Mouse (Mus musculus) liver, embryonic 14.5 days (tissue): ENCODE measurements around the gene Ift27.

Source experiments
- CTCF ChIP-seq: IDR thresholded peaks from 2 replicates; pipeline ENCODE4 v1.5.1; 2016; ENCODE audit warnings: antibody characterized with exemption, low read depth, control low read depth
- EP300 ChIP-seq: IDR thresholded peaks from 2 replicates; pipeline ENCODE4 v1.6.1; 2016; ENCODE audit warnings: antibody characterized with exemption, low read depth

DNA sequence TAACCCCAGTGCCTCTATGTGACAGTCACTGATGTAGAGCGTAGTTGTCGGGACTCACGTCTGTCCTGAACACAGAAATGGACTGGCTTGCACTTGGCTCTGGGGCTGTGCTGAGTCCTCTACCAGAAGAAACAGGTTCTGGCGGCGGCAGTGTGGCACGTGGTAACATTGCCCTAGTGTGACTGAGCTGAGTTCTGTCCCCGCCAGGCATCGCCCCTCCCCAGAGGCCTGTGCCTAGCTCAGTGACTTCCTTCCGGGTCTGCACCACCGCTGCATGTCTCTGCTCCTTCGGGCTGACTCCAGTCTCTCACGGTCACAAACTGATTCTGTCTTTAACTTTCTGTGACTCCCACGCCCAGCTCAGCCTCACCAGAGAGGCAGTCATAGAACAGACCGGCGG lies 3.2 kb downstream of the Ift27 start:
- TF ChIP-seq CTCF (no peak), EP300 (no peak)
